Mouse (Mus musculus): ENCODE data around the gene Rab11fip5. TPM values are rescaled to one million over a fixed set of nuclear protein-coding genes. Genes with fewer than 3 reads are reported as not detected.
A peak's percentile ranks its signal among the peaks of the same experiment; 100 is the strongest.

The Rab11fip5 gene
- polyA plus RNA-seq, 1 experiment from 2014 or later = 21.1 TPM

DNA sequence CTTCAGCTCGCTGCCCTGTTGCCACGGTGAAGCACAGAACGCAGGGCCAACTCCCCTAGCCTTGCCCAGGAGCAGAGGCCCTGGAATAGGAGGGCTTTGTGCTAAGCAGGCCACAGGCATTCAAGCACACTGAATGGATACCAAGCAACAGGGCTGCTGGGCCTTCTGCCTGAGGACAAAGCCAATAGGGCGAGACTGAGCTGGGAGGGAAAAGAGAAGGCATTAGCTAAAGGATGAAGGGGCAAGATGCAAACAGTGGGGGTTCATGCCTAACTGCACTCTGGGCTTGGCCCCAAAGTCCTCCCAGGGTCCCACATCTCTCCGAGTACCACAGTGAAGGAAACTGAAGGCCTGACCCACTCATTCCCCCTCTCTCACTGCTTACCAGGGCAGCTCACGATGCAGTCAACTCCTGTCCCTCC is 54.0 kb downstream of the Rab11fip5 start:
- Histone ChIP-seq H3K9ac (ENCODE audit: low read depth, low read length) (no peak overlapping the region), H3K9me3 (replicated peaks; ENCODE audit: control insufficient read depth, low read length, poor library complexity, severe bottlenecking) (no peaks in the 10 kb centered on the region), H3K36me3 (ENCODE audit: control insufficient read depth, insufficient read depth, low read length) (0 out of 2 replicates have a peak, but pooled peaks cover 5% of the 10 kb centered on the region), H3K4me2 (ENCODE audit: low read length) (no peak overlapping the region), H3K27ac (ENCODE audit: low read length) (peak overlapping the region; percentile 74), H3K4me1 (ENCODE audit: control insufficient read depth, insufficient read depth, low read length) (no peaks in the 10 kb centered on the region), H3K4me3 (ENCODE audit: low read depth, low read length) (no peak overlapping the region), H3K27me3 (ENCODE audit: control insufficient read depth, insufficient read depth, low read depth, low read length) (no peaks in the 10 kb centered on the region)
- 13% methylated on average over 6 of the region's 6 CpGs for WGBS
- ATAC-seq = peak; percentile 94

DNA sequence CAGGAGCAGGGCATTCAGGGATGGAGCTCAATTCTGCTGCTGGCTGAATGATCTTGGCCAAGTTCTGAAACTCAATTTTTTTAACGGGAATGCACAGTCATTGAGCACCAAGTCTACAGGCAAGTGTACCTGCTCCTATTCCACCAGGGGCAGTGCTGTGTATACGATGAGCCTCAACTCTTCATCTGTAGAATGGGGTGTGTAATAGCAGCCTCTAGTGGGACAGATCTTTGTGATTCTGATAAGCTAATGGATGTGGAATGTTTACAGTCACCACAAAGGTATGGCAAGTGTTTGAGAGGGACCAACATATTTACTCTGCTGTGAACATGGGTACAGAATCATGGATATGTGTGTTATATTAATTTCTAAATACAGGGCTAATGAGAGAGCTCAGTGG is 58.2 kb downstream of the Rab11fip5 start:
- H3K4me2 ChIP-seq (ENCODE audit: low read length) = no peak overlapping the region
- no peak overlapping the region for H3K27ac ChIP-seq (ENCODE audit: low read length)
- H3K9ac ChIP-seq (ENCODE audit: low read depth, low read length) = no peak overlapping the region
- no peak overlapping the region for H3K4me3 ChIP-seq (ENCODE audit: low read depth, low read length)
- 0 out of 2 replicates have a peak, but pooled peaks cover 4% of the 10 kb centered on the region for H3K4me1 ChIP-seq (ENCODE audit: control insufficient read depth, insufficient read depth, low read length)
- no peaks in the 10 kb centered on the region for H3K9me3 ChIP-seq (replicated peaks; ENCODE audit: control insufficient read depth, low read length, poor library complexity, severe bottlenecking)
- no peak for ATAC-seq
- no peaks in the 10 kb centered on the region for H3K27me3 ChIP-seq (ENCODE audit: control insufficient read depth, insufficient read depth, low read depth, low read length)
- H3K36me3 ChIP-seq (ENCODE audit: control insufficient read depth, insufficient read depth, low read length) = 0 out of 2 replicates have a peak, but pooled peaks cover 5% of the 10 kb centered on the region
- WGBS = 95% methylated on average over 2 of the region's 2 CpGs

- H3K36me3 ChIP-seq (ENCODE audit: control insufficient read depth, insufficient read depth, low read length) = 0 out of 2 replicates have a peak, but pooled peaks cover 3% of the 10 kb centered on the region
- WGBS = 45% methylated on average over 9 of the region's 9 CpGs
- no peaks in the 10 kb centered on the region for H3K27me3 ChIP-seq (ENCODE audit: control insufficient read depth, insufficient read depth, low read depth, low read length)
- no peak overlapping the region for H3K9ac ChIP-seq (ENCODE audit: low read depth, low read length)
- 0 out of 2 replicates have a peak, but pooled peaks cover 4% of the 10 kb centered on the region for H3K4me1 ChIP-seq (ENCODE audit: control insufficient read depth, insufficient read depth, low read length)
- no peaks in the 10 kb centered on the region for H3K9me3 ChIP-seq (replicated peaks; ENCODE audit: control insufficient read depth, low read length, poor library complexity, severe bottlenecking)
- H3K4me3 ChIP-seq (ENCODE audit: low read depth, low read length) = no peak overlapping the region
- peak overlapping the region; percentile 55 for H3K27ac ChIP-seq (ENCODE audit: low read length)
- no peak overlapping the region for H3K4me2 ChIP-seq (ENCODE audit: low read length)
- ATAC-seq = no peak
Measured at GRCm38 (mm10) chr6:85314064-85314798, 60.2 kb downstream of the Rab11fip5 start.

DNA sequence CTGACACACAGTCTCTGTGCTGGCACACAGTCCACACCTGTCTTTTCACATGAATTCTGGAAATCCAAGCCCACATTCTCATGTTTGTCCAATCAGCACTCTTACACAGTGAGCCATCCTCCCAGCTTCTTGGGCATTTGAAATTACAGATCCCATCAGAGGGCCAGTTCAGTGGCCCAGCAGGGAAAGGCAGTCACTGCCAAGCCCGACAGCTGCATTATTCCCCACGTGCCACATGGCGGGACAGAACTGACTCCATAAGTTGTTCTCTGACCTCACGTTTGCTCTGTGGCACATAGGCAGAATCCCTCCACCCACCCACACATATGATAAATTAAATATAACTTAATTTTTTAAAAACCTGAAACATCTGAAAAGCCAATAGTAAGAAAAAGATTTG is 66.5 kb downstream of the Rab11fip5 start:
- ATAC-seq = no peak
- Histone ChIP-seq H3K4me1 (ENCODE audit: control insufficient read depth, insufficient read depth, low read length) (peaks cover 3% of the 10 kb centered on the region; the same call in 1 of the 2 replicates), H3K4me2 (ENCODE audit: low read length) (no peak overlapping the region), H3K4me3 (ENCODE audit: low read depth, low read length) (no peak overlapping the region), H3K27me3 (ENCODE audit: control insufficient read depth, insufficient read depth, low read depth, low read length) (no peaks in the 10 kb centered on the region), H3K27ac (ENCODE audit: low read length) (no peak overlapping the region), H3K9ac (ENCODE audit: low read depth, low read length) (no peak overlapping the region), H3K36me3 (ENCODE audit: control insufficient read depth, insufficient read depth, low read length) (no peaks in the 10 kb centered on the region), H3K9me3 (replicated peaks; ENCODE audit: control insufficient read depth, low read length, poor library complexity, severe bottlenecking) (no peaks in the 10 kb centered on the region)
- 73% methylated on average over 4 of the region's 4 CpGs for WGBS

DNA sequence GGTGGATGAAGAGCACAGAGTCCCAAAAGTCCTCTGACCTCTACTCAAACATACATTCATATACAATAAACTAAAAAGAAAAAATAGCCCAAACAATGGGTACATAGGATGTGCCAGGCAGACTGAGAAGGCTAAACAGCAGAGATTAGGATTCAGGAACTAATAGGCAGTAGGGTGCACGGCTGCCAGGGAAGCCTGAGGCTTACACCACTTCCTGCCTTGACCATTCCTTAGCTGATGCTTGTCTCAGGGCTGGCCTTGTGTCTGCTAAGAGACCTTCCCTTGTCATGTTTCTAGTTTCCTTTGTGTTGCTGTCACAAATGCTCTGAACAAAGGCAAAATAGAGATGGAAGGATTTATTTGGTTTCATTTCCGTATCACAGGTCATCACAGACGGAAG is 68.1 kb downstream of the Rab11fip5 start:
- Histone ChIP-seq H3K9ac (ENCODE audit: low read depth, low read length) (no peak overlapping the region), H3K4me1 (ENCODE audit: control insufficient read depth, insufficient read depth, low read length) (peaks cover 4% of the 10 kb centered on the region; the same call in 1 of the 2 replicates), H3K4me3 (ENCODE audit: low read depth, low read length) (no peak overlapping the region), H3K9me3 (replicated peaks; ENCODE audit: control insufficient read depth, low read length, poor library complexity, severe bottlenecking) (no peaks in the 10 kb centered on the region), H3K27me3 (ENCODE audit: control insufficient read depth, insufficient read depth, low read depth, low read length) (no peaks in the 10 kb centered on the region), H3K4me2 (ENCODE audit: low read length) (no peak overlapping the region), H3K27ac (ENCODE audit: low read length) (no peak overlapping the region), H3K36me3 (ENCODE audit: control insufficient read depth, insufficient read depth, low read length) (no peaks in the 10 kb centered on the region)
- ATAC-seq = no peak
- 83% methylated on average over 3 of the region's 3 CpGs for WGBS

DNA sequence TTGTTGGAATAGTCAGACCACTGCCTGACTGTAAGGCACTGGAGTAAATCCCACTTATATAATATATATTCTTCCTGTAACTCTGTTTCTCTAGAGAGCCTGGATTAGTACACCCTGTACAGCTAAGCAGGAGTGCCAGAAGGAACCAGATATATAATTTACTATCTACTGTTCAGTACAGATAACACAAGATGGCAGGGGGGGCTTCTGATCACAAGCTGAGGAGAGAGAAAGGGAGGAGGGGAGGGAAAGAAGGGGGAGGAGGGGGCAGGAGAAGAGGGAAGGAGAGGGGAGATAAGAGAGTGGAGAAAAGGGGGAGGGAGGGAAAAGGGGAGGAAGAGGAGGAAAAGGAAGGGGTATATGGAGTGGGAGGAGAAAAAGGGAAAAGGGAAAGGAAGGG is 68.6 kb downstream of the Rab11fip5 start:
- no peak overlapping the region for H3K27ac ChIP-seq (ENCODE audit: low read length)
- ATAC-seq = no peak
- no peak overlapping the region for H3K9ac ChIP-seq (ENCODE audit: low read depth, low read length)

GRCm38 (mm10) chr6:85304966-85305365 is 69.5 kb downstream of the Rab11fip5 start:
- Histone ChIP-seq H3K4me2 (ENCODE audit: low read length) (no peak overlapping the region), H3K4me3 (ENCODE audit: low read depth, low read length) (no peak overlapping the region), H3K9ac (ENCODE audit: low read depth, low read length) (no peak overlapping the region), H3K27me3 (ENCODE audit: control insufficient read depth, insufficient read depth, low read depth, low read length) (no peaks in the 10 kb centered on the region), H3K27ac (ENCODE audit: low read length) (no peak overlapping the region), H3K9me3 (replicated peaks; ENCODE audit: control insufficient read depth, low read length, poor library complexity, severe bottlenecking) (no peaks in the 10 kb centered on the region), H3K4me1 (ENCODE audit: control insufficient read depth, insufficient read depth, low read length) (peaks cover 4% of the 10 kb centered on the region; the same call in 1 of the 2 replicates), H3K36me3 (ENCODE audit: control insufficient read depth, insufficient read depth, low read length) (no peaks in the 10 kb centered on the region)
- no peak for ATAC-seq
- 65% methylated on average over 5 of the region's 5 CpGs for WGBS

More for the DNA sequence above, 68.6 kb downstream of the Rab11fip5 start:
- Histone ChIP-seq H3K27me3 (ENCODE audit: control insufficient read depth, insufficient read depth, low read depth, low read length) (no peaks in the 10 kb centered on the region), H3K36me3 (ENCODE audit: control insufficient read depth, insufficient read depth, low read length) (no peaks in the 10 kb centered on the region), H3K9me3 (replicated peaks; ENCODE audit: control insufficient read depth, low read length, poor library complexity, severe bottlenecking) (no peaks in the 10 kb centered on the region), H3K4me1 (ENCODE audit: control insufficient read depth, insufficient read depth, low read length) (peaks cover 4% of the 10 kb centered on the region; the same call in 1 of the 2 replicates), H3K4me2 (ENCODE audit: low read length) (no peak overlapping the region), H3K4me3 (ENCODE audit: low read depth, low read length) (no peak overlapping the region)

DNA sequence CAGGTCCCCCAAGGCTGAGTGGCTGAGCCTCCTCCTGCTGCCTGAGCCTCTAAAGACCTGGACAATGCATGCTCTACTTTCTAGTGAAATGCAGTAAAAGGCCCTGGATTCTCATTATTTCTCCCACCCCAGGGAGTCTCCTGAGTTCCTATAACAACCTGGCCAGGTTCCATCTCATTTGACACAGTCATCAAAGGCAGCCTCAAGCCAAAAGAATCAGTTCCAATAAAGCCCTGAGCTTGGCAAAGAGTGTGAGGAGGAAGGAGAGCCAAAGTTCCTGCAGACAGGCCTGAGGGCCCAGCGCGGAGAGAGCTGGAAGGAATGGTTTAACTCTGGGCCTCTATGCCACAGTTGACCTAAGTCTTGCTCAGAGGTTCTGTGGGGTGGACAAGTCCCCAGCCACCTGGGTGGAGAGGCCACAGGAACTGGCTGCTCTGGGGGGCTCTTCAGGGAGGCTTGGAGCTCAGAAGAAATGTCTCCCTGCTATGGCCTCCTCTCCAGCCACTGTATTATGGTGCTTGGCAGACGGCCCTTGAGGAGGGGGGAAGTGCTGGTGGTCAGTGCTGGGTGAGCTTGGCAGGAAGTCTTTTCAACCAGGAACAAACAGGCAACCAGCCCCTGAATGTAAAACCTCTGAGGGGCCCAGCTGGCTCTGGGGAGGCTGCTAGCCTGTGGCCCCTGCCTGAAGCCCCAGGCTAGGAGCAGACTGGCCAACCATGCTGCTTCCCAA is 71.9 kb downstream of the Rab11fip5 start:
- Histone ChIP-seq H3K4me2 (ENCODE audit: low read length) (no peak overlapping the region), H3K4me3 (ENCODE audit: low read depth, low read length) (no peak overlapping the region), H3K27me3 (ENCODE audit: control insufficient read depth, insufficient read depth, low read depth, low read length) (no peaks in the 10 kb centered on the region), H3K36me3 (ENCODE audit: control insufficient read depth, insufficient read depth, low read length) (no peaks in the 10 kb centered on the region), H3K27ac (ENCODE audit: low read length) (peak overlapping the region; percentile 71), H3K4me1 (ENCODE audit: control insufficient read depth, insufficient read depth, low read length) (peaks cover 4% of the 10 kb centered on the region; the same call in 1 of the 2 replicates), H3K9me3 (replicated peaks; ENCODE audit: control insufficient read depth, low read length, poor library complexity, severe bottlenecking) (no peaks in the 10 kb centered on the region), H3K9ac (ENCODE audit: low read depth, low read length) (no peak overlapping the region)
- peak; percentile 91 for ATAC-seq
- 43% methylated on average over 3 of the region's 3 CpGs for WGBS

All from midbrain, embryonic 16.5 days (tissue).